Mouse (Mus musculus): ENCODE measurements around the gene Ebpl. TPM values are rescaled to one million over a fixed set of nuclear protein-coding genes. Genes with fewer than 3 reads are reported as not detected.

Ebpl gene
- polyA plus RNA-seq, 1 experiment from 2014 or later: 10.6 TPM

GRCm38 (mm10) chr14:61321200-61321599 lies 39.0 kb downstream of the Ebpl start:
- Histone ChIP-seq H3K4me1 (no peaks in the 10 kb centered on the region), H3K4me2 (no peak overlapping the region), H3K4me3 (no peak overlapping the region), H3K36me3 (ENCODE audit: poor library complexity, severe bottlenecking) (no peaks in the 10 kb centered on the region), H3K27me3 (no peaks in the 10 kb centered on the region), H3K9me3 (replicated peaks) (peaks cover 11% of the 10 kb centered on the region), H3K9ac (no peak overlapping the region), H3K27ac (no peak overlapping the region)
- ATAC-seq: no peak
- WGBS: 91% methylated on average over 4 of the region's 4 CpGs

DNA sequence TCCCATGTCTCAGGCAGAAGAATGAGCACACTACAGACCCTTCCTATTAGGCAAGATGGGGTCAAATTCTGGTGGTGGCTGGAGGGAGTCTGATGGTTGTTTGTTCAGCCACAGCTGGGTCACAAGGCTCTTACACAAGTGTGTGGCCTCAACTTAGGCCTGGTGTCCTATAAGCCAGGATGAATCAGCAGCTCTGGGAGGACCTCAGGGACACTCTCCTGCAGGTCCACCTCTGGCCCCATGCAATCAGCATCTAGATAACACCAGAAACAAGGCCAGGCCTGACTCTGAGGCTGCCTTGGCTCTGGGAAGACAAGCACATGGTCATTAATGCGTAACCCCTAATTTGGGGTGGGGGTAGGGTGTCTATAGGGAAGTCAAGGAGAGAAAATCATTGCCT lies 39.5 kb downstream of the Ebpl start:
- no peak for ATAC-seq
- Histone ChIP-seq H3K9me3 (replicated peaks) (peaks cover 11% of the 10 kb centered on the region), H3K27ac (no peak overlapping the region), H3K9ac (no peak overlapping the region), H3K36me3 (ENCODE audit: poor library complexity, severe bottlenecking) (no peaks in the 10 kb centered on the region), H3K4me2 (no peak overlapping the region), H3K4me1 (no peaks in the 10 kb centered on the region), H3K27me3 (no peaks in the 10 kb centered on the region), H3K4me3 (no peak overlapping the region)
- WGBS: 96% methylated on average over 1 of the region's 1 CpGs

GRCm38 (mm10) chr14:61316861-61317260 lies 43.4 kb downstream of the Ebpl start:
- no peak overlapping the region for H3K4me3 ChIP-seq
- H3K4me1 ChIP-seq: no peaks in the 10 kb centered on the region
- no peaks in the 10 kb centered on the region for H3K9me3 ChIP-seq (replicated peaks)
- H3K36me3 ChIP-seq (ENCODE audit: poor library complexity, severe bottlenecking): no peaks in the 10 kb centered on the region
- no peak overlapping the region for H3K9ac ChIP-seq
- 40% methylated on average over 4 of the region's 4 CpGs for WGBS
- peak; percentile 30; the same call in 1 of the 2 replicates for ATAC-seq
- H3K27ac ChIP-seq: no peak overlapping the region
- H3K27me3 ChIP-seq: no peaks in the 10 kb centered on the region
- no peak overlapping the region for H3K4me2 ChIP-seq

GRCm38 (mm10) chr14:61310963-61311362 lies 49.3 kb downstream of the Ebpl start:
- Histone ChIP-seq H3K9ac (no peak overlapping the region), H3K4me2 (no peak overlapping the region), H3K36me3 (ENCODE audit: poor library complexity, severe bottlenecking) (no peaks in the 10 kb centered on the region), H3K27ac (no peak overlapping the region), H3K9me3 (replicated peaks) (no peaks in the 10 kb centered on the region), H3K4me1 (peaks cover 5% of the 10 kb centered on the region), H3K27me3 (no peaks in the 10 kb centered on the region), H3K4me3 (no peak overlapping the region)
- WGBS: 70% methylated on average over 12 of the region's 12 CpGs
- ATAC-seq: no peak

DNA sequence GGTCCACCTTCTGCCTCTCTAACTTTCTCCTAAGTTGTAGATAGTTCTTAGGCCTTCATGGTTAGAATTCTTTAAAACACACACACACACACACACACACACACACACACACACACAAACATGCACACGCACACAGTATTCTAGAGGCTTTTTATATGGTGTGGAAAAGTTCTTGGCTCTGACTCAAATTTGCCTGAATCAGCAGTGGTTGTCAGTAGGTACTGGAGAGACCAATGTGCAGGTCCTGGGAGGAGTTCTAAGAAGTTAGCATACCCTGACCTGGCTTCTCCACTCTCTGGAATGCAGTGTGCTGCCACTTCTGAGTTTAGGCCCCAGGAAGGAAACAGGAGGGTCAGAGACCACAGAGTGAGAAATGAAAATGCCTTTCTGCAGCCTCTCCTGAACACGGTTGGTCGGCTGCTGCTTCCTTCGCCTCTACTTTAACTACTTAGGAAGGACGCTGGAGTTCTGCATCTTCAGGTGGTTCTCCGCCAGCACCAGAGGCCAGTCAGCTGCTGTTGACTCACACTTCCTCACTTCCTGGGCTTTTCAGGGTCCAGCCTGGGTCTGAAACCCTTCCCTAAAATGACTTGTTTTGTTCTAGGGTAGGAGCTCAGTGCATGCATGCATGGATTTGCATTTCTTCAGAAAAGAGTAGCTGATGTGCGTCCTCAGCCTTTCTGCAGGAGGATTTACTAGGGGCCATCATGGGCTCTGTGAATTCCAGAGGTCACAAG lies 50.0 kb downstream of the Ebpl start:
- H3K27me3 ChIP-seq: no peaks in the 10 kb centered on the region
- ATAC-seq: no peak
- no peak overlapping the region for H3K4me3 ChIP-seq
- peaks cover 5% of the 10 kb centered on the region for H3K4me1 ChIP-seq
- H3K4me2 ChIP-seq: no peak overlapping the region
- 77% methylated on average over 7 of the region's 7 CpGs for WGBS
- H3K36me3 ChIP-seq (ENCODE audit: poor library complexity, severe bottlenecking): no peaks in the 10 kb centered on the region
- no peak overlapping the region for H3K9ac ChIP-seq
- no peaks in the 10 kb centered on the region for H3K9me3 ChIP-seq (replicated peaks)
- no peak overlapping the region for H3K27ac ChIP-seq

DNA sequence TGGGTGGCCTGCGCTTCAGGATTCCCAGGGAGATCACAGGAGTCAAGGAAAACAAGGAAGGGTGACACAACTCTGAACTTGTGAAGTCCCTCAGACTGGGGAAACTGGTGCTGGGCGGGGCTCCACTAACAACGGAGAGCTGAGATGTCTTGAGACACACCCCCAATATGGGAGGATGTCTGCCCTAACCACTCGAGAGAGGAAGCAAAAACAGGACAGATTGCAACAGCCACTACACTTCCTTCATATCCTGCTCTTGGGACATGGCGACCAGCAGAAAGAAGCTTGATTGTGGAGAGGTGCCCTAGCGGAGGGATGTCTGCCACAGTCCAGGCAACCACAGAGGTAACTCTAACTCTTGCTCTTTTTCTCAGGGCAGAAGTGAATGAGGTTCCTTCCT lies 50.6 kb downstream of the Ebpl start, which contains the start of gene Arl11:
Gene Arl11 (plus strand): TSS at position 161 of the 400 bp plus-strand sequence.
- Histone ChIP-seq H3K4me3 (no peak within 1 kb of the TSS), H3K4me2 (no peak within 1 kb of the TSS), H3K9ac (no peak within 1 kb of the TSS), H3K4me1 (peaks cover 5% of the 10 kb centered on the region), H3K27me3 (no peaks in the 10 kb centered on the region), H3K27ac (no peak within 1 kb of the TSS), H3K9me3 (replicated peaks) (no peaks in the 10 kb centered on the region), H3K36me3 (ENCODE audit: poor library complexity, severe bottlenecking) (no peaks in the 10 kb centered on the region)
- no peak for ATAC-seq
- WGBS: 74% methylated on average over 6 of the region's 6 CpGs

DNA sequence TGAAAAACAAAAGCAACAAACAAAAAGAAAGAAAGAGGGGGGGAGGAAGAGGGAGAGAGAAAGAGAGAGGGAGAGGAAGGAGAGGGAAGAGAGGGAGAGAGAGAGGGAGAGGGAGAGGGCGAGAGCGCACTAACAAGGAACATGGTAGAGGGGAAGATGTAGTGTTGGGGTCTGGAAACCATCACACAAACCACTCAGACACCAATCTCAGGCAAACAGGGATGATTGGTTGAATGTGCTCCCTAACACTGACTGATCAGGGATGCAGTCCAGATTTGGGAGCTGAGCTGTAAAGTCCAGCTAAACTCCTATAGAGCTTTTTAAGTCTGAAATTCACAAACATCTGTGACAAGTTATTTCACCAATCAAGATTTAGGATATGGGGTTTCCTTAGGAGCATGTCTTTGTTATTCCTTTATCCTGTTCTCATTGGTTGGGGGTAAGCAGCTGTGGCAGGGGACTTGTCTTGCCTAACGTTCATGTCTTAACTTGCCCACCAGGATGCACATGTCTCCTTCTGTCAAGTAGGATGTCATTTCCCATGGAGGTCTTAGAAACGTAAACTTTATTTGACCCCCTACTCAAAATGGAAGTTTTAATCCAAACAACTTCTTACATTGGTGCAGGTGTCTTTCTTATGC lies 56.1 kb downstream of the Ebpl start:
- 82% methylated on average over 4 of the region's 4 CpGs for WGBS
- Histone ChIP-seq H3K4me2 (no peak overlapping the region), H3K27me3 (no peaks in the 10 kb centered on the region), H3K36me3 (ENCODE audit: poor library complexity, severe bottlenecking) (no peaks in the 10 kb centered on the region), H3K4me1 (no peaks in the 10 kb centered on the region), H3K27ac (no peak overlapping the region), H3K4me3 (no peak overlapping the region), H3K9ac (no peak overlapping the region), H3K9me3 (replicated peaks) (no peaks in the 10 kb centered on the region)
- no peak for ATAC-seq

- Histone ChIP-seq H3K9ac (no peak overlapping the region), H3K4me1 (no peaks in the 10 kb centered on the region), H3K27me3 (no peaks in the 10 kb centered on the region), H3K4me2 (no peak overlapping the region), H3K9me3 (replicated peaks) (no peaks in the 10 kb centered on the region), H3K4me3 (no peak overlapping the region), H3K27ac (no peak overlapping the region), H3K36me3 (ENCODE audit: poor library complexity, severe bottlenecking) (no peaks in the 10 kb centered on the region)
- WGBS: 85% methylated on average over 2 of the region's 2 CpGs
- ATAC-seq: no peak
These were observed 57.8 kb downstream of the Ebpl start for GRCm38 (mm10) chr14:61302428-61302827.

DNA sequence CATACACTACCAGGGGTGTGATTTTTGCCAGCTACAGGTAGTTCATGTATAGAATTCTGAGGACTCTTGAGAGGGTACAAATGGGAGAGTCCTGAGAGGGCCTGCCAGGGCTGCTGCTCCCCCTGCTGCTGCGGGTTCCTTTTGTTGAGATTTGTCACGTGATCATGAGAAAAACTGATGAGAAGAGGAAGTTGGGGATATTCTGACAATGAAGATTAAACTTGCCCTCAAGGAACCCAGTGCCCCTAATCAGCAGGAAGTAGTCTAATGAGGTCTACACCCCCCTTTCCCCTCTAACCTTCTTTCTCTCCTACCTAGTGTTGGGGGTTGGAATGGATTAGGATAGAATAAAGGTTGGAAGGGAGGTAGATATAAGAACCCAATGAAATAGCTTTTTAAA lies 58.9 kb downstream of the Ebpl start:
- Histone ChIP-seq H3K36me3 (ENCODE audit: poor library complexity, severe bottlenecking) (no peaks in the 10 kb centered on the region), H3K27ac (no peak overlapping the region), H3K9ac (no peak overlapping the region), H3K4me1 (no peaks in the 10 kb centered on the region), H3K27me3 (no peaks in the 10 kb centered on the region), H3K4me2 (no peak overlapping the region), H3K9me3 (replicated peaks) (no peaks in the 10 kb centered on the region), H3K4me3 (no peak overlapping the region)
- ATAC-seq: no peak
- 57% methylated on average over 2 of the region's 2 CpGs for WGBS

GRCm38 (mm10) chr14:61299810-61300209 lies 60.4 kb downstream of the Ebpl start:
- H3K4me3 ChIP-seq: no peak overlapping the region
- no peaks in the 10 kb centered on the region for H3K9me3 ChIP-seq (replicated peaks)
- H3K4me2 ChIP-seq: no peak overlapping the region
- no peaks in the 10 kb centered on the region for H3K4me1 ChIP-seq
- WGBS: 91% methylated on average over 6 of the region's 6 CpGs
- no peak overlapping the region for H3K27ac ChIP-seq
- no peaks in the 10 kb centered on the region for H3K27me3 ChIP-seq
- no peaks in the 10 kb centered on the region for H3K36me3 ChIP-seq (ENCODE audit: poor library complexity, severe bottlenecking)
- no peak overlapping the region for H3K9ac ChIP-seq
- no peak for ATAC-seq

- ATAC-seq: no peak
- no peak overlapping the region for H3K27ac ChIP-seq
- WGBS: 18% methylated on average over 6 of the region's 6 CpGs
- H3K4me2 ChIP-seq: peak overlapping the region; percentile 27; the same call in 1 of the 2 replicates
- H3K4me1 ChIP-seq: peaks cover 10% of the 10 kb centered on the region; the same call in 1 of the 2 replicates
- H3K36me3 ChIP-seq (ENCODE audit: poor library complexity, severe bottlenecking): no peaks in the 10 kb centered on the region
- no peaks in the 10 kb centered on the region for H3K9me3 ChIP-seq (replicated peaks)
- no peaks in the 10 kb centered on the region for H3K27me3 ChIP-seq
- no peak overlapping the region for H3K4me3 ChIP-seq
- no peak overlapping the region for H3K9ac ChIP-seq
These were observed 65.5 kb downstream of the Ebpl start for GRCm38 (mm10) chr14:61294738-61295079.

DNA sequence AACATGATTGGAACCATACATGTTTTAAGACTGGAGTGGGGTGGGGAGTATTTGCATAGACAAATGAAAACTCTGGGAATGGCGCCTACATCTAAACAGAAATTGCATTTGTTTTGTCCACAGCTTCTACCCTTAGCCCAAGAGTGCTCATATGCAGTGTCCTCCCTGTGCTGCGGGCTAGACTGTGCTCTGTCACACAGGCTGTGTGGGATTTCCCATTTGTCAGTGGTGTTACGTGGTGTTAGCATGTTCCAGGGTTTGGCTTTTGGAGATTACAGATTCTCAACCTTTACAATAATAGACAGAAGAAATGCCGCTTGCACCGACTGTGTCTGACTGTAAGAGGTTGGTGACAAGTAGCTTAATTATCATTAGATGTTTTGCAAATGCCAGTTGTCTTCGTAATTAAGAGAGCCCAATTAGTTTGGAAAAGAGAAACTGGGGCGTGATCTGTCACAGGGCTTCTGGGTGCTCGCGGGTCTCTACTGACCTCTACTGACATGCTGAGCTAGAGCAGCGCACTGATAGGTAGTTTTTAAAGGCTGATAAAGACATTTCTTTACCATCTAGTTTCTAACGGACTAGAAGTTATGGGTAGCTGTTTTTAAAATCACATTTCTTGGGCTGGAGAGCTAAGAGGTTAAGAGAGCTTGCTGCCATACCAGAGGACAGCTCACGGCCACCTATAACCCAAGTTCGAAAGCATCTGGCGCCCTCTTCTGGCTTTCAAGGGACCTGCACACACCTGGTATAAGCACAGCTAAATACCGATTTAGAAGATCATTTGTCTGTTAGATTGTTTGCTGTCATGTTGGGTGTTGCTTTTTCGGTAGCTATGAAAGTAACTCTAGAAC lies 66.1 kb downstream of the Ebpl start:
- peak; percentile 50 for ATAC-seq
- H3K9ac ChIP-seq: no peak overlapping the region
- H3K36me3 ChIP-seq (ENCODE audit: poor library complexity, severe bottlenecking): no peaks in the 10 kb centered on the region
- no peak overlapping the region for H3K27ac ChIP-seq
- H3K4me3 ChIP-seq: no peak overlapping the region
- H3K4me1 ChIP-seq: peaks cover 10% of the 10 kb centered on the region; the same call in 1 of the 2 replicates
- H3K27me3 ChIP-seq: no peaks in the 10 kb centered on the region
- 35% methylated on average over 16 of the region's 16 CpGs for WGBS
- peak overlapping the region; percentile 27 for H3K4me2 ChIP-seq
- H3K9me3 ChIP-seq (replicated peaks): no peaks in the 10 kb centered on the region

Data from forebrain, embryonic 13.5 days (tissue).